ENCODE assay signal across 23 mouse cellular contexts in genomic region chr5:148564073-148564472, GRCm38 (mm10). TPM values are rescaled to one million over a fixed set of nuclear protein-coding genes. Genes with fewer than 3 reads are reported as not detected.
A peak's percentile ranks its signal among the peaks of the same experiment; 100 is the strongest.
DNase-seq lines count a peak whose midpoint lies in the region; ATAC-seq and TF ChIP-seq lines count a peak whose summit lies in the region.
"Had no signal": no experiment of that assay in that cellular context is flagged by ENCODE, and none has a peak within 500 bp of the region (broad histone marks: within the 10 kb centered on the region; RNA-seq: fewer than 3 reads in every experiment).

No protein-coding gene starts in this region.

- no peak overlapping the region for H3K4me3 ChIP-seq in C2C12 (ENCODE audit: insufficient read depth, poor library complexity, severe bottlenecking)
- no peak overlapping the region for H3K4me3 ChIP-seq in myocyte

- no peaks in the 10 kb centered on the region for H3K36me3 ChIP-seq in C2C12 (ENCODE audit: control insufficient read depth, insufficient read depth)
- H3K36me3 ChIP-seq in myocyte (ENCODE audit: control insufficient read depth, insufficient read depth) = no peaks in the 10 kb centered on the region
- H3K36me3 ChIP-seq: G1E had no signal

- H3K79me2 ChIP-seq in C2C12 (ENCODE audit: control insufficient read depth, insufficient read depth) = no peaks in the 10 kb centered on the region
- H3K79me2 ChIP-seq in myocyte (ENCODE audit: control insufficient read depth, insufficient read depth) = no peaks in the 10 kb centered on the region

- H3ac ChIP-seq in C2C12 (ENCODE audit: control insufficient read depth, insufficient read length, low read depth) (no peak overlapping the region), myocyte (ENCODE audit: control insufficient read depth, insufficient read length) (no peak overlapping the region)

- TF ChIP-seq POLR2A in myocyte (IDR thresholded peaks at IDR 0.05; ENCODE audit: insufficient read length, low read depth) = no peak

- peak overlapping the region; percentile 65 for H3K4me2 ChIP-seq in myocyte (ENCODE audit: low read depth)

- no peak for TF ChIP-seq CTCF in C2C12 (IDR thresholded peaks at IDR 0.05; ENCODE audit: control insufficient read depth, insufficient read depth, insufficient read length)

- DNase-seq in 3T3-L1 (ENCODE audit: low read depth, low spot score) = peak; percentile 59
- DNase-seq in spleen, postnatal 10 days (ENCODE audit: low spot score in 2 of 2) = no peak
- no peak for DNase-seq in left cerebral cortex, adult 8-10 months (ENCODE audit: low spot score in 2 of 2)
- DNase-seq: adrenal gland, adult 2 months; adrenal gland, adult 8-10 months; adrenal gland, postnatal 10 days; adrenal gland, postnatal 14 days; adrenal gland, postnatal 25 days; adrenal gland, postnatal 36 days; B cell, adult 2 months; cerebellum, adult 11 months; cerebellum, adult 11-12 months; cerebellum, adult 18-20 months; cerebellum, adult 2 months; cerebellum, adult 8-10 months had no signal

- no peak for ATAC-seq in frontal cortex, adult (ENCODE audit: low TSS enrichment)
- ATAC-seq: activated CD4-positive, CD25-positive, alpha-beta regulatory T cell, adult 4 months; CD4-positive, CD25-positive, alpha-beta regulatory T cell, adult 4 months; Patski had no signal

- no peaks in the 10 kb centered on the region for H3K27me3 ChIP-seq in C2C12 (ENCODE audit: control insufficient read depth, insufficient read depth, insufficient read length)
- no peaks in the 10 kb centered on the region for H3K27me3 ChIP-seq in myocyte (ENCODE audit: control insufficient read depth, insufficient read depth, insufficient read length)
- H3K27me3 ChIP-seq: CH12.LX, Patski had no signal

- no peaks in the 10 kb centered on the region for H3K79me3 ChIP-seq in C2C12 (ENCODE audit: low read depth)

TF ChIP-seq in C2C12, 6 proteins besides CTCF, POLR2A, EP300 and RAD21:
- TF ChIP-seq MYOD1 (IDR thresholded peaks at IDR 0.05; ENCODE audit: control insufficient read depth, insufficient read length, low read depth) (peak; percentile 65), CEBPB (IDR thresholded peaks at IDR 0.05; ENCODE audit: low read depth) (peak; percentile 69), USF1 (IDR thresholded peaks at IDR 0.05; ENCODE audit: low read depth) (no peak), MAX (IDR thresholded peaks at IDR 0.05) (peak; percentile 28)

TF ChIP-seq in myocyte, 11 proteins besides CTCF, POLR2A, EP300 and RAD21:
- TF ChIP-seq MYOD1 (IDR thresholded peaks at IDR 0.05; ENCODE audit: control insufficient read depth in 1 of 3, insufficient read length in 2 of 3, low read depth in 2 of 3) (peak in 2 of 3 experiments; percentile 17 to 64), TCF3 (IDR thresholded peaks at IDR 0.05; ENCODE audit: insufficient read length, low read depth) (no peak), TCF12 (IDR thresholded peaks at IDR 0.05; ENCODE audit: insufficient read depth, poor library complexity, severe bottlenecking) (peak; percentile 18), CEBPB (IDR thresholded peaks at IDR 0.05; ENCODE audit: insufficient read depth, poor library complexity, severe bottlenecking) (peak; percentile 91), USF1 (IDR thresholded peaks at IDR 0.05; ENCODE audit: low read depth) (no peak)

RNA-seq across cellular contexts. Expression of gene Ubl3, which starts 11.5 kb away (rescaled TPM):
- polyA plus RNA-seq in C2C12 (2012; fragmentation: generic; extraction: Trizol) (19.1 TPM), myocyte (2012; fragmentation: generic; extraction: Trizol) (43.3 TPM)
- 100 to 1,000 TPM; 216 to 240 (median 236) TPM for total RNA-seq in left cerebral cortex, adult 8-10 months (2022)
